Mouse (Mus musculus) layer of hippocampus, adult 6 months (tissue): ENCODE measurements around the gene Tle6. TPM values are rescaled to one million over a fixed set of nuclear protein-coding genes. Genes with fewer than 3 reads are reported as not detected.

ENCODE experiments used
- long read RNA-seq, 2 experiments: library from polyadenylated mRNA; unstranded; transcript quantifications; one replicate each; pipeline ENCODE4 v2.0.0; 2019 to 2020
- polyA plus RNA-seq: library from polyadenylated mRNA; unstranded; fragments of <200 nt; fragmentation: Nextera tagmentation; gene quantifications from 2 replicates; pipeline ENCODE4 v1.2.3, GENCODE M21; 2021

Tle6 gene
- 2.5 and 3.7 TPM in 2 replicates for polyA plus RNA-seq
- long read RNA-seq, experiment 1, partial matches to known transcripts, result 0 of 5 reads
- long read RNA-seq, experiment 1, other reads (novel, unspliced or antisense), result 5 of 5 reads
- long read RNA-seq, experiment 2, partial matches to known transcripts, result 2 of 20 reads
- long read RNA-seq, experiment 2, other reads (novel, unspliced or antisense), result 13 of 20 reads

DNA sequence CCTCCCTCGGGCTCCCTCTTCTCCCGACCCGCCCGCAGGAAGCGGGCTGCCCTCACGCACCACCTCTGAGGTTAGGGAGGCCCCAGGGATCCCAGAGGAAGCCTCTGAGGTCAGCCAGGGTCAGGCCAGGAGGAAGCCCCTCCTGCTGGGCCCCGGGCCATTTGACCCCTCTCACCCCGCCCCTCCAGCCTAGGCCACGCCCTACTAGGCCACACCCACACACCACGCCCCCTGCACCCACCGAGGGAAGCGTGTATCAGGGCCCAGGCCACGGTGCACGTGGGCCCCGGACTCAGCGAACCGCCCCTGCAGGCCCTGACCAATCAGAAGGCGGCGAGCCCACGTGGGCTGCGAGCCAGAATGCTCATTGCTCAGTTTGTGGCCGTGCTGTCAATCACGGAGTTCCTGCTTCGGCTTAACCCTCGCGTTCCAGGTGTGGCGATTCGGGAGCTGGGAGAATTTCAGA is at the start of gene Tle6:
TSS of gene Tle6 (minus strand) at position 336 of the 466 bp plus-strand sequence.

DNA sequence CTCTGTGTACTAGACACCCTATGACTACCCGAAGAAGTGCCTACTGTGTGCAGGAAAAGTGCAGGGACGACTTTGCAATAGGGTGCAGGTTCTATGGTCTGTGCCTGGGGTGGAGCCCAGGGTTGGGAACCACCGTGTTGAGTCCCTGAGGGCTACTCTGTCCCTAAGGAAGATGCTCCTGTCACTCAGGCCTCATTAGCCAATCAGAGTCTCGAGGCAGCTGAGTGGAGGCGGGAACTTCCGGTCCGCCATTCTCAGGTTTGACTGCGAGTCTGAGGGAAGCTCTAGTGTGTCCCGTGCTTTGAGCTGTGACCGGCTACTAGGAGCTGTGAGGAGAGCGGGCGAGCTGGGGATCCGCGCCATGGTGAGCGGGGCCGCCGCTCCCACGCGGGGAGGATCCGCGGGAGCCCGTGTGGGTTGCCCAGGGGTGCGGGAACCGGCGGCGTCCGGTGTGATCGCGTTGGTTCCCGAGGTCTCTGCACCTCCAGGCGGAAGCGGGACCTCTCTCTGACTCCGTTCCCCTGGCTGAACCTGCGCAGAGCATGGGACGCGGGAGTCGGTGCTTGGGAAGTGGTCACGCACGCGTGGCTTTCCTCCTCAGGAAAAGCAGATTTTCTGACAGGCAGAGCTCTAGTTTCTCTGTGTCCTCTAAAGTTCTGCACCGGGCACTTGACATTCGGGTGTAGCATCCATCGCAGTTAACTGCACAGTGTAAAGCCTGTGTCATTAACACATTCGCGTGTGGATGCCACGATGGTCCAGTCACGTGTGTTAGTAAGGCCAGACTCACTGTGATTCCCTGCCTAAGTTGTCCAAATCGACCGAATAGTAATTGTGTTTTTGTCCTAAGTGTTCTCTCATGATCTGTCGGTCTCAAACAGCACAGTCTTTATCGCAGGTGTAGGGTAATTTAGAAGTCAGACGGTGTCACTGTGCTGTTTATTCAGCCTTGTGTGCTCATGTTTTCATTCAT is 48.2 kb upstream of the Tle6 start, which contains the start of gene Gm10778:
TSS of gene Gm10778 (plus strand) at position 257 of the 973 bp plus-strand sequence.

DNA sequence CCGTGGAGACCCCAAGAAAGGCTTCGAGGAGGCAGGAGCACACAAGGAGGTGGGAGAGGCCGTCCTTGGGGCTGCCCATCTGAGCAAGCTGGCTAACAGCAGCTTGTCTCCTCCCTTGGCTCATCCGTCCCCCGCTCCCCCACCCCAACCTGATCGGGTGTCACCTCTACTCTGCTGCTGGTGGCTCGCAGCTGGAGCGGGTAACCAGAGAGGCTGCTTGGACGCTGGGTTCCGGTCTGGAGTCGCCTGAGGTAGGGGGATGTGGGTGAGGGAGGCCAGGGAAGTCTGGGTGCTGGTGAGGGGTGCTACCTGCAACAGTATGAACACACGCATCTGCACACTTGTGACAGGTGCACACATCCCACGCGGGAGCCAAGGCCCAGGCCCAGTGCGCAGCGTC is 27.5 kb upstream of the Tle6 start, which contains the start of gene Ankrd24:
TSS of gene Ankrd24 (plus strand) at position 151 of the 400 bp plus-strand sequence.

DNA sequence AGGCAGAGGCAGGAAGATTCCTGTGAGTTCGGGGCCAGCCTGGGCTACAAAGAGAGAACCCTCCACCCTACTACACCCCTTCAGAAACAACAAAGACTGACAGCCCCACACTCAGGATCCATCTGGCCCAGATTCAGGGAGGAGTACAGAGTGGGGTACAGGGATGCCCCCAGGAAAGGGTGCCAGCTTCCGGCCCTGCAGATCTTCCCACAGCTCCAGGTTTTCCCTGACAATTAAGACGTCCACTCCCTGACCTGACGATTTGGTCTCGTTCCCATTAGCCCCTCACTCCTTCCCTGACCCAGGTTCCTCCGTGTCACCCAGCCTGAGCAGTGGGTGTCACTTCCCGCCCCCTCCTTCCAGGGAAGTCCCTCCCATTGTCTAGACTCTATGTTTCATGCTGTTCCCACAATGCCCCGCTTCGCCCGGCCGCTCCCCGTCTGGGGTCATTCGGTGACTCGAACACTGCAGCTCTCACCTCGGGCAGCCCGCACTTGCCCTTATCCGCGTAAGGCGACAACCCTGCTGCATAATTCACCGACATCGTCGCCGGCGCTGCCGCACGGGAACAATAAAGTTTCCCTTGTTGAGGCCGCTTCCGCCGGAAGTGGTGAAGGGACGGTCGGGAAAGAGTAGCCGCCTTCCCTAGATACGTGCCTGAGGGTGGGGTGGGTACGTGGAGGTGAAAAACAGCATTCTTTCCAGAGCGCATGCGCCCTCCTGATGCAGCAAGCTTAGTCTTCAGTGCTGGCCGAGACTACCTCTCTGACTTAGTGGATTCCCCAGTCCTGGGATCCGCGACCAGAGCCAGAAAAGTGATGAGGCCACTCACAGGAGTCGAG is 26.3 kb upstream of the Tle6 start, which contains the start of gene Sirt6:
TSS of gene Sirt6 (minus strand) at position 804 of the 842 bp plus-strand sequence.

DNA sequence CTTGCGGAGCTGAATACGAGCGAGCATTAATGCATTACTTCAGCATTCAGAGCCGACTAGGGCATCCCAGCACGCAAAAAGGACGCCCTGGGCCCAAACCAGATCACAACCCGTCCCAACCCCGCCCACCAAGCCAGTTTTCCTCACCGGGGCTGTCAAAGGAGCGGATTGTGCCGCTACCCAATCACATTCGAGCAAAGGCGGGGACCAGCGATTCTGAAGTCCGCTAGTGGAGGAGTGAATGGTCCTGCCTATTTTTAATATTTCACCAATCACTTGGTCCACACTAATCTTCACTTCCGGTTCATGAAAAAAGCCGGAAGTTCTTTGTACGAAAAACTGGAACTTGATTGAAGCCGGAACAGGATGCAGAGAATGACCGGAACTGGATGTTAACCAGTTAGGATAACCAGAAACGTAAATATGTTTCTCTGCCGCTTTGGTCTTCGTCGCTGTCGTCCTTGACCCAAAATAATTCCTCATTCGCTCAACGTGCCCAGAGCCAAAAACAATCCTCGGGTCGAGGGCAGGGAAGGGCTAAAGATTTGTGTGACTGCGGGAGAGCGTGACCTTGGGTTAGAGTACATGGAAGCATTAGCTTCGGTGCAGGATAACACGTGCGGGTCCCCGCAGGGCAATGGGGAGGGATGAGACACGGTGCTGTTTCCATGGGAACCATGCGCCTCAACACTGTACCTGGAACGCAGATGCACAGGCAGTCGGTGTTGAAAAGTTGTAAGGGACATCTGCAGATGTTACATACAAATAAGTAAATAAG is 5.3 kb upstream of the Tle6 start, which contains the start of gene BC025920:
TSS of gene BC025920 (plus strand) at position 297 of the 778 bp plus-strand sequence.

DNA sequence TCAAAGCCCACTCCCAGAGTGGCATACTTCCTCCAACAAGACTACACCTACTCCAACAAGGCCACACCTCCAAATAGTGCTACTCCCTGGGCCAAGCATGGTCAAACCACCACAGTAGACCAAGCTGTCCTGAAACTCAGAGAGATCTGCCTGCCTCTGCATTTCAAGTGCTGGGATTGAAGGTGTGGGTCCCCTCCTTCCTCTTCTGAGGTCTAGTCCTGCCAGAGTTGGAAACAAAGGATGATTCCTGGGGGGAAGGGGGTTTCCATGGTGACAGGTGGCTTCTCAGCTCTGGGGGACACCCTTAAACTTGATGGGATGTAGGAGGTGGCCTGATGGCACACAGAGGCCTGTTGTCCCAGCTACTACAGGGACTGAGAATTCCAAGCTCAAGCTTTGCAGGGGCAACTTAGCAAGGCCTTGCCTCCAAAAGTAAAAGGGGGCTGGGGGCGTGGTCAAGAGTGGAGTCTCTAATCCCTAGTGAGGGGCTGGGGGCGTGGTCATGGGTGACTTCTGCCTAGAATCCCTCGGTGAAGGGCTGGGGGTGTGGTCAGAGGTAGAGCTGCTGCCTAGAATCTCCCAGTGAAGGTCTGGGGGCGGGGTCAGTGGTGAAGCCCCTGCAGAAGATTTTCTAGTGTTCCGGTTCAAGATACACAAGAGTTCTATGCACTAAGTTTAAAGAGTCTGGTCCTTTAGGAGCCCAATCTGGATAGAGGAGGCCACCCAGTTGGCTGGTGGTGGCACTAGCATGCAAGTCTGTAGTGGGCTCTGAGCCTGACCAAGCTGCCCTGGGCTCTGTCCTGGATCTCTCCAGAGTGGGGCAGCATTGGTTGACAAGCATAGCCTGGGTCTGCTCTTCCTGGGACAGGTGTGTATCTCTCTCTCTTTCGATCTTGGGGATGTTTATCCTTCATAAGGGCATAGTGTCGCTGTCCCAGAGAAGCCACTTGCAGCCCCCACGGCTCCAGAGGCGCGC is 26.5 kb downstream of the Tle6 start, which contains the start of gene Tle2:
TSS of gene Tle2 (plus strand) at position 481 of the 976 bp plus-strand sequence.

DNA sequence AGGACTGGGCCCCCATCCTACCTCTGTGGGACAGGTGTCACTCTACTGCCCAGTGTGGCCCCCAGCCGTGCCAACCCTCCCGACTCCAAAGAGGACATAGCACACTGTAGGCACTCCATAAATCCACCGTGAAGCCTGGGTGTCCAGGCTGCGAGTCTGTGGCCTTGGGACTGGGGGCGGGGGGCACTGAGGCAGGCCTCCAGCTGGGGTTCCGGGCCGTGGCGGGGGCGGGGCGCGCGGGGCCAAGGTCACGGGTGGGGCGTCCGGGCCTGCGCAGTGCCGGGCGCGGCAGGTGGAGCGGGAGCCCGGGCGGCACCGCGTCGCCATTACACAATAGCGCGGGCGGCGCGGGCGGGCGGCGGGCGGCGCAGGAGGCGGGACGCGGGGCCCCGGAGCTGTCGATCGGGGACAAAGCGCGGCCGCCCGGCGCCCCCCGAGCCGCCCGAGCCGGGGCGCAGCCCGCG is 41.7 kb downstream of the Tle6 start, which contains the start of gene Aes:
TSS of gene Aes (plus strand) at position 326 of the 464 bp plus-strand sequence.

DNA sequence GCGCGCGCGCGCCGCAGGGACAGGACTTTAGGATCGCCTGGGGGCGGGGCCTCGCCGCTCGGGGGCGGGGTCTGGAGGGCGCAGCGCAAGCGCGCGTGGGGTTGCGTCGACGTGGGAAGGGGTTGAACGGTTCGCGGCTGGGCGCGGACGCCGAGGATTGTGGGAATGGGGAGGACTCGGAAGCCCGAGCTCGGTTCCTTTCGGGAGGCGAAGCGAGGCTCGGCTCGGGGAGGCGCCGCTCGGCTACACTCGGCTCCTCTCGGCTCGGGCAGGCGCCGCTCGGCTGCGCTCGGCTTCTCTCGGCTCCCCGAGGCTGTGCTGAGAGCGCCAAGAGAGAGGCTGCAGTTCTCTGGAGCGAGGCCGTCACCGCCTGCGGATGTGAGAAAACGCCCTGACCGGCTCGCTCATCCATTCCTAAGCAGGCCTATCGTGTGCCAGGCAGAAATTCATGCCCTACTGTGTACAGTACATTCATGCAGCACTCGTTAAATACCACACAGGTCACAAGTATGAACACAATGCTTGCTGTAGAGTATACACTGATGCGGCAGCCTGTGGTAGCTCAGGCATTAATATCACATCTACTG is 55.6 kb downstream of the Tle6 start, which contains the start of gene Gna11:
TSS of gene Gna11 (minus strand) at position 30 of the 587 bp plus-strand sequence.

Other genes starting within 250 kb of the Tle6 start
- 9.2 and 10.7 TPM in 2 replicates for gene Mfsd12, start 243.6 kb downstream of the Tle6 start, polyA plus RNA-seq
- gene 4930404N11Rik, start 235.3 kb downstream of the Tle6 start, polyA plus RNA-seq, result not detected in 2 replicates
- gene Fzr1, start 222.6 kb downstream of the Tle6 start, polyA plus RNA-seq, result 62.7 and 65.6 TPM in 2 replicates
- gene Dohh, start 216.6 kb downstream of the Tle6 start, polyA plus RNA-seq, result 178 and 192 TPM in 2 replicates
- 4.3 and 4.7 TPM in 2 replicates for gene Gm48551, start 216.6 kb downstream of the Tle6 start, polyA plus RNA-seq
- gene Gm48552, start 212.1 kb downstream of the Tle6 start, polyA plus RNA-seq, result 1.3 TPM in 1 of 2 replicates, not detected in the other
- gene Smim24, start 208.0 kb downstream of the Tle6 start, polyA plus RNA-seq, result 2.8 and 3.4 TPM in 2 replicates
- gene Nfic, start 145.4 kb downstream of the Tle6 start, polyA plus RNA-seq, result 22.5 and 25.0 TPM in 2 replicates
- 60.5 and 83.1 TPM in 2 replicates for gene Celf5, start 118.4 kb downstream of the Tle6 start, polyA plus RNA-seq
- 45.3 and 46.2 TPM in 2 replicates for gene Ncln, start 104.7 kb downstream of the Tle6 start, polyA plus RNA-seq
- 0.43 and 0.55 TPM in 2 replicates for gene S1pr4, start 100.9 kb downstream of the Tle6 start, polyA plus RNA-seq
- gene Gna15, start 76.8 kb downstream of the Tle6 start, polyA plus RNA-seq, result 2.6 and 3.5 TPM in 2 replicates
- gene Gna11, start 55.9 kb downstream of the Tle6 start, polyA plus RNA-seq, result 42.2 and 61.8 TPM in 2 replicates
- 230 and 286 TPM in 2 replicates for gene Aes, start 41.6 kb downstream of the Tle6 start, polyA plus RNA-seq
- 3.0 and 3.9 TPM in 2 replicates for gene Tle2, start 26.5 kb downstream of the Tle6 start, polyA plus RNA-seq
- gene BC025920, start 5.2 kb upstream of the Tle6 start, polyA plus RNA-seq, result 0.24 and 0.54 TPM in 2 replicates
- gene Sirt6, start 26.7 kb upstream of the Tle6 start, polyA plus RNA-seq, result 24.3 and 28.2 TPM in 2 replicates
- gene Ankrd24, start 27.5 kb upstream of the Tle6 start, polyA plus RNA-seq, result 22.5 and 26.2 TPM in 2 replicates
- 1.5 and 1.7 TPM in 2 replicates for gene Gm10778, start 48.0 kb upstream of the Tle6 start, polyA plus RNA-seq
- 4.8 and 7.5 TPM in 2 replicates for gene Zfp433, start 103.8 kb upstream of the Tle6 start, polyA plus RNA-seq
- 4.8 and 5.4 TPM in 2 replicates for gene Gm3055, start 170.1 kb upstream of the Tle6 start, polyA plus RNA-seq
- gene Gm4767, start 211.1 kb upstream of the Tle6 start, polyA plus RNA-seq, result 0.65 and 0.90 TPM in 2 replicates